ENCODE assay signal across 26 mouse cellular contexts in genomic region chr11:53510351-53510750, GRCm38 (mm10). TPM values are rescaled to one million over a fixed set of nuclear protein-coding genes. Genes with fewer than 3 reads are reported as not detected.
A peak's percentile ranks its signal among the peaks of the same experiment; 100 is the strongest.
DNase-seq lines count a peak whose midpoint lies in the region; ATAC-seq and TF ChIP-seq lines count a peak whose summit lies in the region.
"Had no signal": no experiment of that assay in that cellular context is flagged by ENCODE, and none has a peak within 500 bp of the region (broad histone marks: within the 10 kb centered on the region; RNA-seq: fewer than 3 reads in every experiment).

No protein-coding gene starts in this region.

- H3K27ac ChIP-seq in forebrain, embryonic 14.5 days (ENCODE audit: low read depth, low read length), result no peak overlapping the region
- H3K27ac ChIP-seq in forebrain, embryonic 16.5 days (ENCODE audit: low read length), result no peak overlapping the region
- H3K27ac ChIP-seq in heart, embryonic 10.5 days, result no peak overlapping the region
- no peak overlapping the region for H3K27ac ChIP-seq in left cerebral cortex, adult 2 months
- H3K27ac ChIP-seq: hindbrain, embryonic 13.5 days; hindbrain, postnatal 0 days had no signal

- H3K36me3 ChIP-seq in forebrain, embryonic 14.5 days (ENCODE audit: control insufficient read depth, insufficient read depth, low read length), result no peaks in the 10 kb centered on the region
- no peaks in the 10 kb centered on the region for H3K36me3 ChIP-seq in forebrain, embryonic 16.5 days (ENCODE audit: control insufficient read depth, insufficient read depth)
- H3K36me3 ChIP-seq in heart, embryonic 10.5 days, result no peaks in the 10 kb centered on the region
- H3K36me3 ChIP-seq: hindbrain, embryonic 13.5 days had no signal

- no peak for ATAC-seq in forebrain, embryonic 14.5 days
- ATAC-seq in forebrain, embryonic 16.5 days, result no peak
- ATAC-seq: activated CD4-positive, CD25-positive, alpha-beta regulatory T cell, adult 4 months; forebrain, postnatal 0 days; hindbrain, postnatal 0 days; Patski had no signal

- intact Hi-C loops in left cerebral cortex, adult 2 months (cut with DNase I), result no loop called here
- intact Hi-C loops in left cerebral cortex, postnatal 36 days (cut with DNase I), result no loop called here

- H3K4me1 ChIP-seq in forebrain, embryonic 14.5 days (ENCODE audit: control insufficient read depth, insufficient read depth, low read length), result no peaks in the 10 kb centered on the region
- 0 out of 2 replicates have a peak, but pooled peaks cover 5% of the 10 kb centered on the region for H3K4me1 ChIP-seq in forebrain, embryonic 16.5 days (replicated peaks; ENCODE audit: control insufficient read depth, insufficient read depth, low read length)
- H3K4me1 ChIP-seq in heart, embryonic 10.5 days, result 0 out of 2 replicates have a peak, but pooled peaks cover 4% of the 10 kb centered on the region

- H3K9ac ChIP-seq in forebrain, embryonic 14.5 days (ENCODE audit: low read length), result no peak overlapping the region
- H3K9ac ChIP-seq in forebrain, embryonic 16.5 days (replicated peaks; ENCODE audit: low read depth, low read length), result no peak overlapping the region
- H3K9ac ChIP-seq: forebrain, postnatal 0 days; hindbrain, embryonic 13.5 days had no signal

- H3K4me3 ChIP-seq in forebrain, embryonic 14.5 days (ENCODE audit: low read depth, low read length), result no peak overlapping the region
- no peak overlapping the region for H3K4me3 ChIP-seq in forebrain, embryonic 16.5 days (replicated peaks; ENCODE audit: low read length)
- H3K4me3 ChIP-seq in heart, embryonic 10.5 days, result no peak overlapping the region
- no peak overlapping the region for H3K4me3 ChIP-seq in left cerebral cortex, adult 2 months
- H3K4me3 ChIP-seq: hindbrain, embryonic 13.5 days had no signal

- no peaks in the 10 kb centered on the region for H3K27me3 ChIP-seq in forebrain, embryonic 14.5 days (replicated peaks; ENCODE audit: control insufficient read depth, insufficient read depth, low read length)
- H3K27me3 ChIP-seq in forebrain, embryonic 16.5 days (replicated peaks; ENCODE audit: control insufficient read depth, insufficient read depth, low read length), result no peaks in the 10 kb centered on the region
- H3K27me3 ChIP-seq in heart, embryonic 10.5 days (ENCODE audit: insufficient read depth, poor library complexity, severe bottlenecking), result no peaks in the 10 kb centered on the region
- H3K27me3 ChIP-seq: Patski had no signal

- peak; percentile 43 for DNase-seq in forebrain, embryonic 14.5 days (ENCODE audit: low spot score)
- peak; percentile 48 to 61 for DNase-seq in heart, adult 9 months (ENCODE audit: low spot score in 2 of 2)
- DNase-seq in heart, embryonic 10.5 days (ENCODE audit: low spot score), result no peak
- DNase-seq in left cerebral cortex, adult 2 months (ENCODE audit: extremely low spot score in 1 of 2, low spot score in 2 of 2), result no peak
- DNase-seq in left cerebral cortex, postnatal 36 days (ENCODE audit: low spot score in 2 of 2), result no peak
- DNase-seq in thymus, postnatal 25 days, result no peak
- DNase-seq: adrenal gland, postnatal 25 days; cerebellum, adult 2 months; cerebellum, postnatal 10 days; forebrain, postnatal 0 days; gastrocnemius, postnatal 25 days; heart, postnatal 14 days had no signal

- no peaks in the 10 kb centered on the region for H3K9me3 ChIP-seq in forebrain, embryonic 14.5 days (replicated peaks; ENCODE audit: control insufficient read depth, low read length)
- H3K9me3 ChIP-seq in forebrain, embryonic 16.5 days (ENCODE audit: control insufficient read depth, low read length), result no peaks in the 10 kb centered on the region
- no peaks in the 10 kb centered on the region for H3K9me3 ChIP-seq in heart, embryonic 10.5 days
- H3K9me3 ChIP-seq: hindbrain, embryonic 13.5 days had no signal

- peak; percentile 1; the same call in 1 of the 2 replicates for TF ChIP-seq CTCF in left cerebral cortex, adult 2 months (IDR thresholded peaks at IDR 0.05)

- WGBS in forebrain, embryonic 14.5 days, result 57% methylated on average over 5 of the region's 5 CpGs
- 46% methylated on average over 5 of the region's 5 CpGs for WGBS in forebrain, embryonic 16.5 days
- 46% methylated on average over 5 of the region's 5 CpGs for WGBS in heart, embryonic 10.5 days

- H3K4me2 ChIP-seq in forebrain, embryonic 14.5 days (ENCODE audit: low read length), result no peak overlapping the region
- H3K4me2 ChIP-seq in forebrain, embryonic 16.5 days (ENCODE audit: low read length), result no peak overlapping the region
- H3K4me2 ChIP-seq: hindbrain, embryonic 13.5 days had no signal

RNA-seq across cellular contexts. Expression of gene Sept8, which starts 8.7 kb away (rescaled TPM):
- polyA plus RNA-seq in forebrain, embryonic 14.5 days (2014; fragmentation: Nextera tagmentation; extraction: Ambion mirVana), result 12.3 and 16.7 TPM in 2 replicates
- polyA plus RNA-seq in forebrain, embryonic 16.5 days (2015; fragmentation: Nextera tagmentation; extraction: Ambion mirVana), result 23.3 and 25.6 TPM in 2 replicates
- 20.1 and 22.9 TPM in 2 replicates for polyA plus RNA-seq in heart, embryonic 10.5 days (2016; fragmentation: Nextera tagmentation; extraction: Ambion mirVana)
- 100 to 1,000 TPM; 304 to 314 TPM for total RNA-seq in left cerebral cortex, adult 2 months (2021)
- 100 to 1,000 TPM; 305 to 337 TPM for total RNA-seq in left cerebral cortex, postnatal 36 days (2021)

RNA-seq across cellular contexts. Expression of gene Sowaha, which starts 30.3 kb away (rescaled TPM):
- polyA plus RNA-seq in forebrain, embryonic 14.5 days (2014; fragmentation: Nextera tagmentation; extraction: Ambion mirVana), result 1.2 and 1.7 TPM in 2 replicates
- polyA plus RNA-seq in forebrain, embryonic 16.5 days (2015; fragmentation: Nextera tagmentation; extraction: Ambion mirVana), result 1.9 and 2.2 TPM in 2 replicates
- 0.32 and 0.38 TPM in 2 replicates for polyA plus RNA-seq in heart, embryonic 10.5 days (2016; fragmentation: Nextera tagmentation; extraction: Ambion mirVana)
- 10 to 100 TPM; 68.8 to 83.8 TPM for total RNA-seq in left cerebral cortex, adult 2 months (2021)
- total RNA-seq in left cerebral cortex, postnatal 36 days (2021), result 10 to 100 TPM; 59.1 to 81.6 TPM
- total RNA-seq: hematopoietic stem cell, adult 5-6 weeks had no signal
- polyA plus RNA-seq: activated CD4-positive, CD25-positive, alpha-beta regulatory T cell, adult 4 months; C2C12; Patski had no signal

RNA-seq across cellular contexts. Expression of gene Gm9945, which starts 30.4 kb away (rescaled TPM):
- 0.19 TPM in 1 of 2 replicates, not detected in the other for polyA plus RNA-seq in forebrain, embryonic 14.5 days (2014; fragmentation: Nextera tagmentation; extraction: Ambion mirVana)
- not detected in 2 replicates for polyA plus RNA-seq in forebrain, embryonic 16.5 days (2015; fragmentation: Nextera tagmentation; extraction: Ambion mirVana)
- polyA plus RNA-seq in heart, embryonic 10.5 days (2016; fragmentation: Nextera tagmentation; extraction: Ambion mirVana), result not detected in 2 replicates
- total RNA-seq in left cerebral cortex, adult 2 months (2021), result 1 to 10 TPM; 1.8 to 2.2 TPM
- 1 to 10 TPM; 2.6 to 3.4 TPM for total RNA-seq in left cerebral cortex, postnatal 36 days (2021)
- total RNA-seq: adrenal gland, adult 18-20 months; adrenal gland, postnatal 25 days; forebrain, postnatal 0 days; gastrocnemius, adult 18-20 months; gastrocnemius, postnatal 25 days; heart, adult 18-20 months; heart, postnatal 14 days; hematopoietic stem cell, adult 5-6 weeks; hindbrain, postnatal 0 days had no signal
- polyA plus RNA-seq: activated CD4-positive, CD25-positive, alpha-beta regulatory T cell, adult 4 months; C2C12; embryonic facial prominence, embryonic 11.5 days; forebrain, embryonic 11.5 days; heart, embryonic 14.5 days; hindbrain, embryonic 13.5 days; intestine, embryonic 14.5 days; Patski had no signal

RNA-seq across cellular contexts. Expression of gene Gm9837, which starts 40.1 kb away (rescaled TPM):
- not detected in 2 replicates for polyA plus RNA-seq in forebrain, embryonic 14.5 days (2014; fragmentation: Nextera tagmentation; extraction: Ambion mirVana)
- polyA plus RNA-seq in forebrain, embryonic 16.5 days (2015; fragmentation: Nextera tagmentation; extraction: Ambion mirVana), result not detected in 2 replicates
- polyA plus RNA-seq in heart, embryonic 10.5 days (2016; fragmentation: Nextera tagmentation; extraction: Ambion mirVana), result not detected in 2 replicates
- total RNA-seq in left cerebral cortex, adult 2 months (2021), result under 1 TPM in 1 of 2 experiments, not detected in 1; 0.84 TPM
- not detected for total RNA-seq in left cerebral cortex, postnatal 36 days (2021)
- total RNA-seq: adrenal gland, adult 18-20 months; adrenal gland, postnatal 25 days; gastrocnemius, adult 18-20 months; gastrocnemius, postnatal 25 days; heart, adult 18-20 months; heart, postnatal 14 days; hematopoietic stem cell, adult 5-6 weeks; hindbrain, postnatal 0 days had no signal
- polyA plus RNA-seq: activated CD4-positive, CD25-positive, alpha-beta regulatory T cell, adult 4 months; C2C12; cerebellum, adult 2 months; embryonic facial prominence, embryonic 11.5 days; forebrain, embryonic 11.5 days; forebrain, postnatal 0 days; heart, embryonic 14.5 days; hindbrain, embryonic 13.5 days; hindbrain, postnatal 0 days; intestine, embryonic 14.5 days; Patski had no signal

RNA-seq across cellular contexts. Expression of gene Shroom1, which starts 53.3 kb away (rescaled TPM):
- polyA plus RNA-seq in forebrain, embryonic 14.5 days (2014; fragmentation: Nextera tagmentation; extraction: Ambion mirVana), result 1.5 and 1.7 TPM in 2 replicates
- polyA plus RNA-seq in forebrain, embryonic 16.5 days (2015; fragmentation: Nextera tagmentation; extraction: Ambion mirVana), result 2.2 and 2.7 TPM in 2 replicates
- 2.3 and 2.5 TPM in 2 replicates for polyA plus RNA-seq in heart, embryonic 10.5 days (2016; fragmentation: Nextera tagmentation; extraction: Ambion mirVana)
- 1 to 10 TPM; 5.4 to 6.3 TPM for total RNA-seq in left cerebral cortex, adult 2 months (2021)
- total RNA-seq in left cerebral cortex, postnatal 36 days (2021), result 1 to 10 TPM; 5.3 to 5.5 TPM
- total RNA-seq: hematopoietic stem cell, adult 5-6 weeks had no signal
- polyA plus RNA-seq: Patski had no signal

Comparison
In these comparisons a context has a peak if more than half of its experiments do, and no peak if none do; other contexts are left out.
1. DNase-seq: peak in forebrain, embryonic 14.5 days (single experiment) and heart, adult 9 months (2 of 2); none in heart, embryonic 10.5 days (single experiment), left cerebral cortex, adult 2 months (0 of 2), left cerebral cortex, postnatal 36 days (0 of 2) and thymus, postnatal 25 days (single experiment).